Mouse (Mus musculus) ZHBTc4 (cell line): ENCODE results near the gene Ghitm.
A peak's percentile ranks its signal among the peaks of the same experiment; 100 is the strongest.

Source experiments
- DNase-seq: peaks from one replicate; pipeline ENCODE4 v3.0.0-alpha.2; 2011; ENCODE audit warnings: low read depth, low spot score

Gene Ghitm

DNA sequence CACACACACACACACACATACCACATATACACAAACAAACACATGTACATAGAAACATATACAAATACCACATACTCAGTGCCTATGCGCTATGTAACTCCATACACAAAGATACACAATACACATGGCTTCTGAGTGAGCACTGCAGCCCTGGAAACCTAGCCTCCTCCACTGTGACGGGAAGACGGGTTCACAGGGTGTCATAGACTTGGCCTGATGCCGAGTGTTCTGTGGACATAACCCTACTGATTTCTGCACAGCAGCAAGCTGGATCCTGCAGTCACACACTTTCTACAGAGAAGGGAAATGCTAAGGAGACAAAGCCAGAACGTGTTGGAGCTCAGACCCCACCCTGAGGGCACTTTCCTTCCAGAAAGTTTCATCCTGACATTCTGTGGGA lies 30.3 kb downstream of the Ghitm start:
- DNase-seq: no peak

DNA sequence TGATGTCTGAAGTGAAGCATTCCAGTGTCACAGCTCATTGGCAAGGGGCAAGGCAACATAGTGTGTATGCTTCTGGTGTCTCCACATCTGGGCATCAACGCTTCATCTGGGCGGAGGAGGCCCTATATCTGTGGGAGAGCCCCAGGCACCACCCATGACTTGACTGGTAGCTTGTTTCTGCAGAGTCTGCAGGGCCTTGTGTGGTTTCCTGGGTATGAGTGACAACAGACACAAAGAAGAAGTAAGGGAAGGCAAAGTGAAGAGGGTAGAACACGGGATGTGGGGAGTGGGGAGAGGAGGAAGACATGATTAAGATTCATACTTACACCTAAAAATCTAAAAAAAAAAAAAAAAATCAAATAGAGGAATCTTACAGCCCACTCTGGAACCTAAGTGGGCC lies 32.6 kb downstream of the Ghitm start:
- no peak for DNase-seq

DNA sequence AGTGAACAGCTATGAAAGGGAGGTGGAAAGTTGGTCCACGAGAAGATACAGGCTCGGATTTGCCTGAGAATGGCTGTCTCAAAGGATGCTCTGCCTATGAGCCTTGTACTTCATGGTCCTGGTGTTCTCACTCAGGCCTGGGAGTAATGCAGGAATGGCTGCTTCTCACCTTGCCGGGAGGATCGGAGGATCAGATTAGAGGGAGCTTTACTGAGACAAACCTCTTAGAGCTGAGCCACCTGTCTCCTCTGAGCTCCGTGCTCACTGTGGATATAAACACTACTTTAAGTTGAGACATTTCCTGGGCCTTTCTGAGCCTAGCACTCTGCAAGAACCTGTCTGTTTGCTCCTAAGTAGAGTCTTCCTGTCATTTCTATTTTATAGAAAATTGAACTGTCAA lies 33.5 kb downstream of the Ghitm start:
- no peak for DNase-seq

DNA sequence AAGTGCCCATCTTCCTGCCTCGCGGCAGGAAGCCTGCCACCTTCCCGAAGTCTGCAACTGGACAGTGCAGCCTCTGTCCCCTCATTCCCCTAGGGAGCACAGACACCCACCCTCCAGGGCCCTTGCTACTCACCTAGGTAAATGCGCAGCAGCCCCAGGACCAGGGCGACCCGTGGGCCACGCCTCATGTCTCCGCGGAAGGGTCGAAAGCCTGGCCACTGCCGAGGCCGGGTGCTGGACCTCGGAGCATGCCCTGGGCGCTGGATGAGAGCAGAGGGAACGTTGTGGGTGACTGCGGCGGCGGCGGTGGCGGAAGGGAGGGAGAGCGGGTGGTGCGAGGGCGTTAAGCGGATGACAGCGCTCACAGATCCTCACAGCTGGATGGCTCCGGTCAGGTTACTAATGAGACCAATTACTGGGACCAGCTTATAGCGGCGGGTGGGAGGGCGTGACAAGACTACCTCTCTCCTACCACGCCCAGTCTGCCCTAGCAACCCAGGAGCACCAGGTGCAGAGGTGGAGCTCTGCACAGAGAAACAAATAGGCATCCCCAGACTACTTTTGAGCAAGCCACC lies 37.0 kb downstream of the Ghitm start, which contains the start of gene Cdhr1:
Gene Cdhr1 (minus strand): TSS at position 392 of the 575 bp plus-strand sequence.
- DNase-seq: peak; percentile 95

DNA sequence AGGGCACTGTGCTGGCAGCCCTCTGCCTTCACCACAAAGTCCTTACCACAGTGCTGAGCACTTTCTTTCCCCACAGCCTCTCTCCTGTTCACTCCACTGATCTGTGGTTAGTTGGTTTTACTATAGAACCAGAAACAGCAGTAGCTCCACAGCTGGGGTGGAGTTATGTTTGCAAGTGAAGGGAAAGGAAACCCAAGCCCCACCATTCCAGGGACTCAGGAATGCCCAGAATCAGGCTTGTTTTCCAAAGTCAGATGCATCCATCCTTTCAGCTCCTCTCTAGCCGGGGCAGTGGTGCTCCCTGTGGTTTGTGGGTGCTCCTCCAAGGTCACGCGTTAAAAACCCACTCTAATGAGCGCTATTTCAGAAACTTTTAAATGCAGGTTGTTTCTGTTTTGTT lies 39.5 kb downstream of the Ghitm start:
- DNase-seq: peak; percentile 72

DNA sequence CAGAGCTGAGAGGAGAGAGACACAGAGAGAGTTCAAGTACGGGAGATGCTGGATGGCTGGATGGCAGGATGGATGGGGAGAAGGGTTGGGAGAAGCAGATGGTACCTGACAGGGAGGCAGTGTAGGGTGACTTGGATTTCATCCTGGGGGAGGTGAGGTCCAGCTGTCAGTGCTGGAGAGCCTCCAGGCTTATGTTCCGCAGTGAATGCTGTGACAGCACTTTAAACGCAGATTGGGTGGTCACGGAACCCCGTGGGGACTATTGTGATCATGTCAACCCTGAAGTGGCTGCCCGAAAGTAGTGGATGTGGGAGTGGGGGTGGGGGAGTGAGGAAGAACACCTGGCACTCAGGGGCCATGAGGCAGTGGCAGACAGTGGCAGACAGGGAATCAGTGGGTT lies 40.6 kb downstream of the Ghitm start:
- no peak for DNase-seq

DNA sequence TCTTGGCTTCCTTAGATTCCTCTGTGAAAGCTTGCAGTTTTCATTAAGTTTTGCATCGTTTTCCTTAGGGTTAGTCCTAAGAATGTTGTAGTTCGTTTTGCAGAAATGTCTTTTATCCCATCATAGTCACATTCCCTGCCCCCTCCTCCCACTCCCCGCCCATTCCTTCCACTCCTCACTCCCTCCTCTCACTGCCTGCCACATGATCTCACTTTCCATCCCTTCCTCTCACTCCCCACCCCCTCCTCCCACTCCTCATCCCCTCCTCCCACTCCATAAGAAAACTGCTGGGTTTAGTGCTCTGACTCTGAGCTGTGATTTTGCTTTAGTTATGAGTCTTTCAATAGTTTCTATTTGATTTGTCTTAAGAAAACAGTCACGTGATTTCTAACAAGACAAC lies 51.3 kb downstream of the Ghitm start:
- no peak for DNase-seq

DNA sequence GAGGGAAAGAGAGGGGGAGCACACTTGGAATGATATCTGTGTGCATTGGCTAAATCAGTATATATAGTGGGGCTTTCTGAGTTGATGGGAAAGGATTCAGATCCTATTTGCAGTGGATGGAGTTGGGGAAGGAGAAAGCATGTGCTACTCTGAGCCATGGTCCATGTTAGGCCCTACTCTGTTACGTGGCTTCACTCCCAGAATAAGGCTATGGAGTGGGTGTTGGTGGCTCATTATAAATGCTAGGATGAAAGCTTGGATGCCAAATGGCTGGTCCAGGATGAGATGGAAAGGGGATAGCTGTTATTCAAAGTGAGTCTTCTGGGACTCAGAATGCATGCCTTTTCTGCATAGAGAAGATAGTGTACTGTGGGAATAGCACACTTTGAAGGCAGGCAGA lies 54.3 kb downstream of the Ghitm start:
- DNase-seq: no peak
